8 mouse cellular contexts compared by ENCODE assay signal in the genomic region with DNA sequence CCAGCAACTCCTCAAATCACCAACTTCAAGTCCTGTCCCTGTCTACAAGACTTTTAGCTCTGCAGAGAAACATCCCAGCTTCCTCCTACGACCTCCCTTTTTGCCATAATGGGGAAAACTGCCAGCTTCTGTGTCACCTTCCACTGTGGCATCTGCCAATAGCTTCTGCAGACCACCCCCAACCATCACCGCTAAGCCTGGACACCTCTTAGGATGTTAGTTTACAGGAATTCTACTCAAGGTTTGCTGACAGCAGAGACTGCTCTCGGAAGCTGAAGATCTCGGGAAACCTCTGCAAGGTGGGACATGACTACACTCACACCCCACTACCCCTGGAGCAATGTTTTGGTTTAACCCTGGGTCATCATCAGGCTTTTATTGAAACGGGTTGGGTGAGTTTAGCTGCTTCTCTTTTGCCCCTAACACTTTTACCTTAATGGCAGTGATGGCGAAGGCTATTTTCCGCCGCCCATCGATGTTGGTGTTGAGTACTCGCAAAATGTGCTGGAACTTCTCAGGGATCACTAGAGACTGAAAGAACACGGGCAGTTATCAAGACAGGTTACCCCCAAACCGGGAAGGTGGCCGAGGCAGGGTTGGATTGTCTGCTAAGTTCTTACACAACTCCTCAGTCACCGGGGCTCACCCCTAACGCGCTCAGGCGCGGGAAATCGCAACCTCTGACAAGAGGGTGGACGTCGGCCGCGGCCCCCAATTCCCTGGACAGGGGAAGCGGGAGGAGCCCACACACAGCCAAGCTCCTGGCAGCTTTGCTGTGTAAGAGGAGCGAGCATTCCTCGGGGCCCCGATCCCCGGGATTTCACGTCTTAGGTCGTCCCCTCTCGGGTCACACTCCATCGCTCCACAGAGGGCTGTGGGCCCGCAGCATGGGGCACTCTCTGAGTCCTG. TPM values are rescaled to one million over a fixed set of nuclear protein-coding genes. Genes with fewer than 3 reads are reported as not detected.
A peak's percentile ranks its signal among the peaks of the same experiment; 100 is the strongest.
DNase-seq lines count a peak whose midpoint lies in the region; ATAC-seq and TF ChIP-seq lines count a peak whose summit lies in the region.

No protein-coding gene starts in this region.

- no peak for TF ChIP-seq CTCF in left cerebral cortex, adult 2 months (IDR thresholded peaks at IDR 0.05)
- no peak for TF ChIP-seq CTCF in bone marrow, adult 2 months (IDR thresholded peaks at IDR 0.05; ENCODE audit: control insufficient read depth, insufficient read depth, low read length)

- H3K4me1 ChIP-seq in bone marrow, adult 2 months (ENCODE audit: control insufficient read depth, insufficient read depth, low read length) = peaks cover 3% of the 10 kb centered on the region
- peaks cover 29% of the 10 kb centered on the region for H3K4me1 ChIP-seq in forebrain, embryonic 14.5 days (ENCODE audit: control insufficient read depth, insufficient read depth, low read length)
- peaks cover 65% of the 10 kb centered on the region for H3K4me1 ChIP-seq in limb, embryonic 12.5 days (replicated peaks)
- peaks cover 39% of the 10 kb centered on the region for H3K4me1 ChIP-seq in neural tube, embryonic 14.5 days (ENCODE audit: control insufficient read depth, insufficient read depth, low read length)

- DNase-seq in left cerebral cortex, adult 2 months (ENCODE audit: extremely low spot score in 1 of 2, low spot score in 2 of 2) = peak in 1 of 2 experiments; percentile 33
- no peak for DNase-seq in left cerebral cortex, adult 11 months (ENCODE audit: low spot score)
- no peak for DNase-seq in forebrain, embryonic 14.5 days (ENCODE audit: low spot score)
- DNase-seq in layer of hippocampus, postnatal 25 days (ENCODE audit: extremely low spot score in 1 of 2, low spot score in 1 of 2) = no peak
- no peak for DNase-seq in retina, postnatal 1 day

- ATAC-seq in forebrain, embryonic 14.5 days = peak; percentile 45
- 0 out of 2 replicates have a peak, but pooled peaks have one; percentile 2 for ATAC-seq in limb, embryonic 12.5 days (ENCODE audit: insufficient number of reproducible peaks, insufficient read depth, low FRiP score, low TSS enrichment, low read depth)
- no peak; the same call in 1 of the 2 replicates for ATAC-seq in neural tube, embryonic 14.5 days (ENCODE audit: low read depth)

- intact Hi-C loops in left cerebral cortex, adult 2 months (cut with DNase I) = loop anchor here (1.0 kb wide), 1 partner anchor 15 kb away; a partner anchor contains a TSS

- H3K36me3 ChIP-seq in forebrain, embryonic 14.5 days (ENCODE audit: control insufficient read depth, insufficient read depth, low read length) = peaks cover 55% of the 10 kb centered on the region
- peaks cover 55% of the 10 kb centered on the region for H3K36me3 ChIP-seq in limb, embryonic 12.5 days
- H3K36me3 ChIP-seq in neural tube, embryonic 14.5 days (ENCODE audit: control insufficient read depth, insufficient read depth, low read length) = peaks cover 25% of the 10 kb centered on the region

- no peaks in the 10 kb centered on the region for H3K27me3 ChIP-seq in forebrain, embryonic 14.5 days (replicated peaks; ENCODE audit: control insufficient read depth, insufficient read depth, low read length)
- H3K27me3 ChIP-seq in limb, embryonic 12.5 days = no peaks in the 10 kb centered on the region
- no peaks in the 10 kb centered on the region for H3K27me3 ChIP-seq in neural tube, embryonic 14.5 days (ENCODE audit: control insufficient read depth, insufficient read depth, low read length)

- peak overlapping the region; percentile 89 for H3K4me2 ChIP-seq in forebrain, embryonic 14.5 days (ENCODE audit: low read length)
- H3K4me2 ChIP-seq in limb, embryonic 12.5 days = peak overlapping the region; percentile 99
- H3K4me2 ChIP-seq in neural tube, embryonic 14.5 days (ENCODE audit: low read depth, low read length) = peak overlapping the region; percentile 98

- peak overlapping the region; percentile 66 for H3K4me3 ChIP-seq in left cerebral cortex, adult 2 months
- H3K4me3 ChIP-seq in bone marrow, adult 2 months (replicated peaks; ENCODE audit: control insufficient read depth, low read depth, low read length) = peak overlapping the region; percentile 65
- peak overlapping the region; percentile 75 for H3K4me3 ChIP-seq in forebrain, embryonic 14.5 days (ENCODE audit: low read depth, low read length)
- H3K4me3 ChIP-seq in limb, embryonic 12.5 days (replicated peaks) = peak overlapping the region; percentile 95
- peak overlapping the region; percentile 96 for H3K4me3 ChIP-seq in neural tube, embryonic 14.5 days (ENCODE audit: low read depth, low read length)

- TF ChIP-seq POLR2A in bone marrow, adult 2 months (IDR thresholded peaks at IDR 0.05; ENCODE audit: borderline replicate concordance, control insufficient read depth, low read depth, low read length) = no peak

- H3K9ac ChIP-seq in forebrain, embryonic 14.5 days (ENCODE audit: low read length) = peak overlapping the region; percentile 85
- H3K9ac ChIP-seq in limb, embryonic 12.5 days (replicated peaks) = peak overlapping the region; percentile 98
- peak overlapping the region; percentile 91 for H3K9ac ChIP-seq in neural tube, embryonic 14.5 days (replicated peaks; ENCODE audit: low read depth, low read length)

- WGBS in bone marrow, adult 2 months = under 1% methylated on average over 33 of the region's 33 CpGs
- WGBS in forebrain, embryonic 14.5 days = 1% methylated on average over 31 of the region's 33 CpGs
- 2% methylated on average over 33 of the region's 33 CpGs for WGBS in limb, embryonic 12.5 days
- 1% methylated on average over 33 of the region's 33 CpGs for whole genome bisulfite sequencing in neural tube, embryonic 14.5 days

- no peaks in the 10 kb centered on the region for H3K9me3 ChIP-seq in forebrain, embryonic 14.5 days (replicated peaks; ENCODE audit: control insufficient read depth, low read length)
- H3K9me3 ChIP-seq in limb, embryonic 12.5 days = no peaks in the 10 kb centered on the region
- H3K9me3 ChIP-seq in neural tube, embryonic 14.5 days (ENCODE audit: control insufficient read depth, low read length) = no peaks in the 10 kb centered on the region

- H3K27ac ChIP-seq in left cerebral cortex, adult 2 months = peak overlapping the region; percentile 89
- H3K27ac ChIP-seq in bone marrow, adult 2 months (ENCODE audit: control insufficient read depth, insufficient read depth, low read depth, low read length, poor library complexity) = peak overlapping the region; percentile 92
- H3K27ac ChIP-seq in forebrain, embryonic 14.5 days (ENCODE audit: low read depth, low read length) = peak overlapping the region; percentile 80
- H3K27ac ChIP-seq in limb, embryonic 12.5 days = peak overlapping the region; percentile 95
- H3K27ac ChIP-seq in neural tube, embryonic 14.5 days (ENCODE audit: low read depth, low read length) = peak overlapping the region; percentile 91

RNA-seq across cellular contexts. Expression of a gene that starts 0.7 kb away (rescaled TPM):
- total RNA-seq in left cerebral cortex, adult 2 months (2021) = 10 to 100 TPM; 74.6 to 82.7 TPM
- polyA plus RNA-seq in bone marrow, adult 2 months (2011; ENCODE audit: insufficient read depth, insufficient read length, low replicate concordance, missing spikeins) = 13.7 and 23.1 TPM in 2 replicates
- 41.6 and 50.4 TPM in 2 replicates for polyA plus RNA-seq in forebrain, embryonic 14.5 days (2014; fragmentation: Nextera tagmentation; extraction: Ambion mirVana)
- polyA plus RNA-seq in limb, embryonic 12.5 days (2016; fragmentation: Nextera tagmentation; extraction: Ambion mirVana) = 53.3 and 55.0 TPM in 2 replicates
- 57.9 and 59.9 TPM in 2 replicates for polyA plus RNA-seq in neural tube, embryonic 14.5 days (2014; fragmentation: Nextera tagmentation; extraction: Ambion mirVana)
- total RNA-seq in layer of hippocampus, postnatal 25 days (2021) = 10 to 100 TPM; 85.0 to 95.9 TPM

RNA-seq across cellular contexts. Expression of a gene that starts 0.9 kb away (rescaled TPM):
- total RNA-seq in left cerebral cortex, adult 2 months (2021) = 100 to 1,000 TPM; 311 to 327 TPM
- 1,108 and 1,335 TPM in 2 replicates for polyA plus RNA-seq in bone marrow, adult 2 months (2011; ENCODE audit: insufficient read depth, insufficient read length, low replicate concordance, missing spikeins)
- 1,022 and 1,419 TPM in 2 replicates for polyA plus RNA-seq in forebrain, embryonic 14.5 days (2014; fragmentation: Nextera tagmentation; extraction: Ambion mirVana)
- polyA plus RNA-seq in limb, embryonic 12.5 days (2016; fragmentation: Nextera tagmentation; extraction: Ambion mirVana) = 1,388 and 1,510 TPM in 2 replicates
- 825 and 874 TPM in 2 replicates for polyA plus RNA-seq in neural tube, embryonic 14.5 days (2014; fragmentation: Nextera tagmentation; extraction: Ambion mirVana)
- 100 to 1,000 TPM; 311 to 351 TPM for total RNA-seq in layer of hippocampus, postnatal 25 days (2021)

RNA-seq across cellular contexts. Expression of a gene that starts 3.6 kb away (rescaled TPM):
- total RNA-seq in left cerebral cortex, adult 2 months (2021) = 1 to 10 TPM; 6.3 to 6.5 TPM
- polyA plus RNA-seq in bone marrow, adult 2 months (2011; ENCODE audit: insufficient read depth, insufficient read length, low replicate concordance, missing spikeins) = 1.9 and 4.1 TPM in 2 replicates
- polyA plus RNA-seq in forebrain, embryonic 14.5 days (2014; fragmentation: Nextera tagmentation; extraction: Ambion mirVana) = 6.0 and 6.7 TPM in 2 replicates
- polyA plus RNA-seq in limb, embryonic 12.5 days (2016; fragmentation: Nextera tagmentation; extraction: Ambion mirVana) = 5.0 and 6.8 TPM in 2 replicates
- polyA plus RNA-seq in neural tube, embryonic 14.5 days (2014; fragmentation: Nextera tagmentation; extraction: Ambion mirVana) = 6.2 and 8.9 TPM in 2 replicates
- 1 to 10 TPM; 6.0 to 6.6 TPM for total RNA-seq in layer of hippocampus, postnatal 25 days (2021)

RNA-seq across cellular contexts. Expression of a gene that starts 14.4 kb away (rescaled TPM):
- 10 to 100 TPM; 14.7 to 18.4 TPM for total RNA-seq in left cerebral cortex, adult 2 months (2021)
- polyA plus RNA-seq in bone marrow, adult 2 months (2011; ENCODE audit: insufficient read depth, insufficient read length, low replicate concordance, missing spikeins) = 20.4 and 21.4 TPM in 2 replicates
- 10.5 and 14.6 TPM in 2 replicates for polyA plus RNA-seq in forebrain, embryonic 14.5 days (2014; fragmentation: Nextera tagmentation; extraction: Ambion mirVana)
- 45.5 and 45.8 TPM in 2 replicates for polyA plus RNA-seq in limb, embryonic 12.5 days (2016; fragmentation: Nextera tagmentation; extraction: Ambion mirVana)
- 18.9 TPM in 2 replicates for polyA plus RNA-seq in neural tube, embryonic 14.5 days (2014; fragmentation: Nextera tagmentation; extraction: Ambion mirVana)
- 10 to 100 TPM; 13.2 to 14.2 TPM for total RNA-seq in layer of hippocampus, postnatal 25 days (2021)

RNA-seq across cellular contexts. Expression of a gene that starts 14.8 kb away (rescaled TPM):
- total RNA-seq in left cerebral cortex, adult 2 months (2021) = 10 to 100 TPM; 93.0 to 97.6 TPM
- polyA plus RNA-seq in bone marrow, adult 2 months (2011; ENCODE audit: insufficient read depth, insufficient read length, low replicate concordance, missing spikeins) = 75.9 and 89.6 TPM in 2 replicates
- polyA plus RNA-seq in forebrain, embryonic 14.5 days (2014; fragmentation: Nextera tagmentation; extraction: Ambion mirVana) = 185 and 192 TPM in 2 replicates
- 180 and 186 TPM in 2 replicates for polyA plus RNA-seq in limb, embryonic 12.5 days (2016; fragmentation: Nextera tagmentation; extraction: Ambion mirVana)
- polyA plus RNA-seq in neural tube, embryonic 14.5 days (2014; fragmentation: Nextera tagmentation; extraction: Ambion mirVana) = 168 TPM in 2 replicates
- 10 to 100 TPM; 95.7 to 97.8 TPM for total RNA-seq in layer of hippocampus, postnatal 25 days (2021)
